Comparison of ENCODE assay signal across 16 mouse cellular contexts in genomic region chr6:143327788-143328187, GRCm38 (mm10).
A peak's percentile ranks its signal among the peaks of the same experiment; 100 is the strongest.
DNase-seq lines count a peak whose midpoint lies in the region; ATAC-seq and TF ChIP-seq lines count a peak whose summit lies in the region.
"Had no signal": no experiment of that assay in that cellular context is flagged by ENCODE, and none has a peak within 500 bp of the region (broad histone marks: within the 10 kb centered on the region; RNA-seq: fewer than 3 reads in every experiment).

No protein-coding gene starts in this region.

- H3K27me3 ChIP-seq in heart, embryonic 16.5 days (ENCODE audit: control insufficient read depth, insufficient read depth, low read length): no peaks in the 10 kb centered on the region
- no peaks in the 10 kb centered on the region for H3K27me3 ChIP-seq in midbrain, postnatal 0 days (ENCODE audit: insufficient read depth, low read length)
- no peaks in the 10 kb centered on the region for H3K27me3 ChIP-seq in midbrain, embryonic 14.5 days (ENCODE audit: control insufficient read depth, insufficient read depth, low read length)
- no peaks in the 10 kb centered on the region for H3K27me3 ChIP-seq in forebrain, postnatal 0 days (ENCODE audit: insufficient read depth, low read length)
- H3K27me3 ChIP-seq: hindbrain, embryonic 12.5 days; kidney, embryonic 15.5 days; lung, embryonic 15.5 days; midbrain, embryonic 15.5 days had no signal

- H3K27ac ChIP-seq in heart, embryonic 16.5 days (ENCODE audit: low read length): no peak overlapping the region
- no peak overlapping the region for H3K27ac ChIP-seq in midbrain, postnatal 0 days (ENCODE audit: low read depth, low read length)
- no peak overlapping the region for H3K27ac ChIP-seq in midbrain, embryonic 14.5 days (replicated peaks; ENCODE audit: low read depth, low read length)
- H3K27ac ChIP-seq in forebrain, postnatal 0 days (ENCODE audit: low read depth, low read length): no peak overlapping the region
- H3K27ac ChIP-seq: hindbrain, embryonic 12.5 days; kidney, embryonic 15.5 days; lung, embryonic 15.5 days; midbrain, embryonic 15.5 days had no signal

- H3K4me3 ChIP-seq in heart, embryonic 16.5 days (ENCODE audit: low read length): no peak overlapping the region
- no peak overlapping the region for H3K4me3 ChIP-seq in midbrain, postnatal 0 days (ENCODE audit: low read depth, low read length)
- H3K4me3 ChIP-seq in midbrain, embryonic 14.5 days (replicated peaks; ENCODE audit: low read depth, low read length): no peak overlapping the region
- H3K4me3 ChIP-seq in forebrain, postnatal 0 days (ENCODE audit: low read depth, low read length): no peak overlapping the region
- H3K4me3 ChIP-seq: hindbrain, embryonic 12.5 days; midbrain, embryonic 15.5 days had no signal

- no peaks in the 10 kb centered on the region for H3K9me3 ChIP-seq in heart, embryonic 16.5 days (replicated peaks; ENCODE audit: control insufficient read depth, low read length)
- no peaks in the 10 kb centered on the region for H3K9me3 ChIP-seq in midbrain, postnatal 0 days (ENCODE audit: low read length)
- H3K9me3 ChIP-seq in midbrain, embryonic 14.5 days (ENCODE audit: control insufficient read depth, low read length): no peaks in the 10 kb centered on the region
- no peaks in the 10 kb centered on the region for H3K9me3 ChIP-seq in forebrain, postnatal 0 days (ENCODE audit: low read length)
- H3K9me3 ChIP-seq: hindbrain, embryonic 12.5 days; kidney, embryonic 15.5 days; lung, embryonic 15.5 days; midbrain, embryonic 15.5 days had no signal

- no peaks in the 10 kb centered on the region for H3K4me1 ChIP-seq in heart, embryonic 16.5 days (ENCODE audit: control insufficient read depth, insufficient read depth, low read length)
- no peaks in the 10 kb centered on the region for H3K4me1 ChIP-seq in midbrain, postnatal 0 days (ENCODE audit: insufficient read depth, low read length)
- peaks cover 4% of the 10 kb centered on the region; the same call in 1 of the 2 replicates for H3K4me1 ChIP-seq in midbrain, embryonic 14.5 days (ENCODE audit: control insufficient read depth, insufficient read depth, low read length)
- no peaks in the 10 kb centered on the region for H3K4me1 ChIP-seq in forebrain, postnatal 0 days (ENCODE audit: insufficient read depth)
- H3K4me1 ChIP-seq: kidney, embryonic 15.5 days; lung, embryonic 15.5 days had no signal

- DNase-seq in heart, postnatal 25 days (ENCODE audit: low spot score): no peak
- no peak for DNase-seq in midbrain, postnatal 0 days (ENCODE audit: low spot score)
- no peak for DNase-seq in midbrain, embryonic 14.5 days
- peak; percentile 51 for DNase-seq in MEL-GATA-1-ER (ENCODE audit: extremely low read depth, low read depth)
- DNase-seq in naive thymus-derived CD4-positive, alpha-beta T cell, adult 2 months (ENCODE audit: low read depth): peak; percentile 38
- no peak for DNase-seq in forebrain, postnatal 0 days
- no peak for DNase-seq in neural tube, embryonic 10.5 days (ENCODE audit: extremely low spot score, low spot score)
- DNase-seq: adrenal gland, adult 2 months; cerebellum, adult 11 months; embryo, embryonic 11 days had no signal

- no peak for ATAC-seq in heart, embryonic 16.5 days (replicated peaks; ENCODE audit: extremely low read depth, insufficient read depth, low FRiP score)
- ATAC-seq in midbrain, postnatal 0 days (ENCODE audit: low FRiP score): no peak
- no peak for ATAC-seq in midbrain, embryonic 14.5 days (ENCODE audit: low FRiP score, low TSS enrichment)
- ATAC-seq in forebrain, postnatal 0 days: no peak
- ATAC-seq: midbrain, embryonic 15.5 days had no signal

- 85% methylated on average over 8 of the region's 8 CpGs for WGBS in heart, embryonic 16.5 days
- 93% methylated on average over 8 of the region's 8 CpGs for WGBS in midbrain, postnatal 0 days
- WGBS in midbrain, embryonic 14.5 days: 90% methylated on average over 8 of the region's 8 CpGs
- WGBS in forebrain, postnatal 0 days: 91% methylated on average over 8 of the region's 8 CpGs

- intact Hi-C loops in heart, postnatal 25 days (cut with DNase I): loop anchor here (10.0 kb wide), 1 partner anchor 1637 kb away; no protein-coding TSS in a partner anchor

- 0 out of 2 replicates have a peak overlapping the region, but pooled peaks have one; percentile 7 for H3K4me2 ChIP-seq in heart, embryonic 16.5 days (ENCODE audit: low read depth, low read length)
- no peak overlapping the region for H3K4me2 ChIP-seq in midbrain, postnatal 0 days (ENCODE audit: low read depth, low read length, poor library complexity, severe bottlenecking)
- no peak overlapping the region for H3K4me2 ChIP-seq in midbrain, embryonic 14.5 days (ENCODE audit: low read length)
- no peak overlapping the region for H3K4me2 ChIP-seq in forebrain, postnatal 0 days (ENCODE audit: low read depth)
- H3K4me2 ChIP-seq: hindbrain, embryonic 12.5 days; midbrain, embryonic 15.5 days had no signal

- no peak overlapping the region for H3K9ac ChIP-seq in heart, embryonic 16.5 days (ENCODE audit: low read length)
- H3K9ac ChIP-seq in midbrain, postnatal 0 days (replicated peaks; ENCODE audit: low read length, poor library complexity, severe bottlenecking): no peak overlapping the region
- no peak overlapping the region for H3K9ac ChIP-seq in midbrain, embryonic 14.5 days (replicated peaks; ENCODE audit: low read length)
- no peak overlapping the region for H3K9ac ChIP-seq in forebrain, postnatal 0 days
- H3K9ac ChIP-seq: hindbrain, embryonic 12.5 days; kidney, embryonic 15.5 days; lung, embryonic 15.5 days; midbrain, embryonic 15.5 days had no signal

- H3K36me3 ChIP-seq in heart, embryonic 16.5 days (ENCODE audit: control insufficient read depth, insufficient read depth): no peaks in the 10 kb centered on the region
- H3K36me3 ChIP-seq in midbrain, postnatal 0 days (ENCODE audit: insufficient read depth, low read length): no peaks in the 10 kb centered on the region
- no peaks in the 10 kb centered on the region for H3K36me3 ChIP-seq in midbrain, embryonic 14.5 days (ENCODE audit: control insufficient read depth, insufficient read depth, low read length)
- H3K36me3 ChIP-seq in forebrain, postnatal 0 days (ENCODE audit: insufficient read depth): no peaks in the 10 kb centered on the region
- H3K36me3 ChIP-seq: G1E; hindbrain, embryonic 12.5 days; kidney, embryonic 15.5 days; lung, embryonic 15.5 days; midbrain, embryonic 15.5 days had no signal

- peak; percentile 40 for TF ChIP-seq CTCF in midbrain, postnatal 0 days (IDR thresholded peaks at IDR 0.05)
- no peak for TF ChIP-seq CTCF in forebrain, postnatal 0 days (IDR thresholded peaks at IDR 0.05; ENCODE audit: low read depth)

Comparison
In these comparisons a context has a peak if more than half of its experiments do, and no peak if none do; other contexts are left out.
1. DNase-seq: peak in MEL-GATA-1-ER (single experiment) and naive thymus-derived CD4-positive, alpha-beta T cell, adult 2 months (single experiment); none in heart, postnatal 25 days (single experiment), midbrain, postnatal 0 days (single experiment), midbrain, embryonic 14.5 days (single experiment), forebrain, postnatal 0 days (single experiment) and neural tube, embryonic 10.5 days (single experiment).